ENCODE assay signal across 8 mouse cellular contexts in genomic region chr15:27467081-27467491, GRCm38 (mm10). TPM values are rescaled to one million over a fixed set of nuclear protein-coding genes. Genes with fewer than 3 reads are reported as not detected.
DNase-seq lines count a peak whose midpoint lies in the region; ATAC-seq and TF ChIP-seq lines count a peak whose summit lies in the region.

No protein-coding gene starts in this region.

- H3K27me3 ChIP-seq in heart, postnatal 0 days (ENCODE audit: control insufficient read depth, insufficient read depth, low read length): no peaks in the 10 kb centered on the region

- H3K4me1 ChIP-seq in heart, postnatal 0 days (ENCODE audit: control insufficient read depth, insufficient read depth): 0 out of 2 replicates have a peak, but pooled peaks cover 7% of the 10 kb centered on the region

- peak overlapping the region; percentile 86 for H3K4me2 ChIP-seq in heart, postnatal 0 days (ENCODE audit: low read depth, low read length)

- no peaks in the 10 kb centered on the region for H3K9me3 ChIP-seq in heart, postnatal 0 days (replicated peaks; ENCODE audit: control insufficient read depth, low read length)

- DNase-seq in heart, postnatal 0 days (ENCODE audit: low spot score): no peak
- DNase-seq in heart, adult 18-20 months: no peak
- DNase-seq in R1 (ENCODE audit: low read depth, low spot score): peak; percentile 28
- DNase-seq in right cerebral cortex, postnatal 10 days (ENCODE audit: low spot score in 2 of 2): no peak
- DNase-seq in urinary bladder, adult 18-20 months (ENCODE audit: low spot score in 2 of 2): no peak

- under 1% methylated on average over 23 of the region's 25 CpGs for WGBS in heart, postnatal 0 days

- peak overlapping the region; percentile 69 for H3K9ac ChIP-seq in heart, postnatal 0 days (replicated peaks; ENCODE audit: low read depth, low read length)

- ATAC-seq in heart, postnatal 0 days (ENCODE audit: insufficient read depth, low read depth): no peak; the same call in 1 of the 2 replicates
- 0 out of 2 replicates have a peak, but pooled peaks have one; percentile 15 for ATAC-seq in granulocyte monocyte progenitor cell, adult 5-6 weeks (replicated peaks; ENCODE audit: poor library complexity, severe bottlenecking)
- ATAC-seq in megakaryocyte progenitor cell, adult 5-6 weeks (replicated peaks; ENCODE audit: poor library complexity): peak; percentile 3; the same call in 1 of the 2 replicates
- ATAC-seq in monocyte, adult 5-6 weeks (replicated peaks; ENCODE audit: insufficient number of reproducible peaks, low FRiP score, low TSS enrichment, poor library complexity, severe bottlenecking): no peak

- H3K27ac ChIP-seq in heart, postnatal 0 days (ENCODE audit: low read depth): peak overlapping the region; percentile 90

- no peak for TF ChIP-seq EP300 in heart, postnatal 0 days (IDR thresholded peaks at IDR 0.05; ENCODE audit: low read depth)

- no peak for TF ChIP-seq CTCF in heart, postnatal 0 days (IDR thresholded peaks at IDR 0.05; ENCODE audit: low read depth)

- peak overlapping the region; percentile 68 for H3K4me3 ChIP-seq in heart, postnatal 0 days (ENCODE audit: low read depth, low read length)

- no peaks in the 10 kb centered on the region for H3K36me3 ChIP-seq in heart, postnatal 0 days (replicated peaks; ENCODE audit: control insufficient read depth, insufficient read depth, low read length)

RNA-seq across cellular contexts. Expression of gene Ank, which starts 0.6 kb away (rescaled TPM):
- total RNA-seq in heart, postnatal 0 days (2014; rRNA removed; ENCODE audit: low replicate concordance): 30.6 and 33.7 TPM in 2 replicates
- 18.8 and 21.2 TPM in 2 replicates for polyA plus RNA-seq in heart, postnatal 0 days (2015; fragmentation: Nextera tagmentation; extraction: Ambion mirVana)
- total RNA-seq in heart, adult 18-20 months (2021): 100 to 1,000 TPM; 200 to 202 TPM
- total RNA-seq in granulocyte monocyte progenitor cell, adult 5-6 weeks (2014; fragmentation: Nextera tagmentation): 20.1 and 20.8 TPM in 2 replicates
- 11.3 and 12.4 TPM in 2 replicates for total RNA-seq in granulocyte monocyte progenitor cell, adult 5-6 weeks (2017)
- total RNA-seq in megakaryocyte progenitor cell, adult 5-6 weeks (2015): 23.2 and 24.7 TPM in 2 replicates
- total RNA-seq in megakaryocyte progenitor cell, adult 5-6 weeks (2017): 9.7 and 10.3 TPM in 2 replicates
- 12.1 to 17.2 TPM (median 12.3 TPM) in 3 replicates for total RNA-seq in monocyte, adult 5-6 weeks (2017)

Comparison
In these comparisons a context has a peak if more than half of its experiments do, and no peak if none do; other contexts are left out.
1. ATAC-seq: peak in granulocyte monocyte progenitor cell, adult 5-6 weeks (single experiment) and megakaryocyte progenitor cell, adult 5-6 weeks (single experiment); none in heart, postnatal 0 days (single experiment) and monocyte, adult 5-6 weeks (single experiment).